In genomic region chr9:99632264-99632663, GRCm38 (mm10) we compare ENCODE assay signal across 8 mouse cellular contexts. TPM values are rescaled to one million over a fixed set of nuclear protein-coding genes. Genes with fewer than 3 reads are reported as not detected.
DNase-seq lines count a peak whose midpoint lies in the region; ATAC-seq and TF ChIP-seq lines count a peak whose summit lies in the region.

No protein-coding gene starts in this region.

- no peak for ATAC-seq in midbrain, embryonic 14.5 days (ENCODE audit: low FRiP score, low TSS enrichment)

- no peak for TF ChIP-seq CTCF in thymus, adult 2 months (IDR thresholded peaks at IDR 0.05; ENCODE audit: borderline replicate concordance, control insufficient read depth, extremely low read depth, insufficient read depth, low read length, poor library complexity)

- peak overlapping the region; percentile 76; the same call in 1 of the 2 replicates for H3K4me3 ChIP-seq in forebrain, embryonic 10.5 days
- H3K4me3 ChIP-seq in midbrain, embryonic 14.5 days (replicated peaks; ENCODE audit: low read depth, low read length): no peak overlapping the region
- H3K4me3 ChIP-seq in thymus, adult 2 months (ENCODE audit: control insufficient read depth, insufficient read depth, low read length): no peak overlapping the region

- intact Hi-C loops in left cerebral cortex, postnatal 4 days (cut with DNase I): no loop called here
- intact Hi-C loops in left cerebral cortex, postnatal 25 days (cut with DNase I): no loop called here

- H3K27me3 ChIP-seq in forebrain, embryonic 10.5 days (ENCODE audit: poor library complexity, severe bottlenecking): no peaks in the 10 kb centered on the region
- H3K27me3 ChIP-seq in midbrain, embryonic 14.5 days (ENCODE audit: control insufficient read depth, insufficient read depth, low read length): no peaks in the 10 kb centered on the region
- peaks cover 3% of the 10 kb centered on the region; the same call in 1 of the 2 replicates for H3K27me3 ChIP-seq in thymus, adult 2 months (ENCODE audit: control insufficient read depth, insufficient read depth, low read length)

- H3K4me1 ChIP-seq in forebrain, embryonic 10.5 days: peaks cover 45% of the 10 kb centered on the region
- peaks cover 22% of the 10 kb centered on the region for H3K4me1 ChIP-seq in midbrain, embryonic 14.5 days (ENCODE audit: control insufficient read depth, insufficient read depth, low read length)
- H3K4me1 ChIP-seq in thymus, adult 2 months (replicated peaks; ENCODE audit: control insufficient read depth, insufficient read depth, low read length): no peaks in the 10 kb centered on the region

- H3K27ac ChIP-seq in forebrain, embryonic 10.5 days: peak overlapping the region; percentile 41; the same call in 1 of the 2 replicates
- H3K27ac ChIP-seq in midbrain, embryonic 14.5 days (replicated peaks; ENCODE audit: low read depth, low read length): peak overlapping the region; percentile 50
- no peak overlapping the region for H3K27ac ChIP-seq in thymus, adult 2 months (ENCODE audit: control insufficient read depth, insufficient read depth, low read length)

- peaks cover 51% of the 10 kb centered on the region for H3K36me3 ChIP-seq in forebrain, embryonic 10.5 days (replicated peaks)
- H3K36me3 ChIP-seq in midbrain, embryonic 14.5 days (ENCODE audit: control insufficient read depth, insufficient read depth, low read length): peaks cover under 1% of the 10 kb centered on the region; the same call in 1 of the 2 replicates
- no peaks in the 10 kb centered on the region for H3K36me3 ChIP-seq in thymus, adult 2 months (ENCODE audit: control insufficient read depth, insufficient read depth, low read length)

- H3K4me2 ChIP-seq in midbrain, embryonic 14.5 days (ENCODE audit: low read length): peak overlapping the region; percentile 31

- no peaks in the 10 kb centered on the region for H3K9me3 ChIP-seq in forebrain, embryonic 10.5 days
- no peaks in the 10 kb centered on the region for H3K9me3 ChIP-seq in midbrain, embryonic 14.5 days (ENCODE audit: control insufficient read depth, low read length)

- WGBS in forebrain, embryonic 10.5 days: 57% methylated on average over 8 of the region's 8 CpGs
- WGBS in midbrain, embryonic 14.5 days: 21% methylated on average over 8 of the region's 8 CpGs
- 85% methylated on average over 8 of the region's 8 CpGs for WGBS in thymus, adult 2 months

- peak; percentile 24 for DNase-seq in left cerebral cortex, postnatal 4 days
- DNase-seq in left cerebral cortex, postnatal 25 days (ENCODE audit: low spot score in 2 of 2): no peak
- DNase-seq in forebrain, embryonic 10.5 days (ENCODE audit: extremely low spot score, low spot score): no peak
- peak; percentile 49 to 53 for DNase-seq in kidney, adult 8-10 months
- DNase-seq in midbrain, embryonic 14.5 days: peak; percentile 55
- DNase-seq in thymus, adult 2 months: no peak
- no peak for DNase-seq in adrenal gland, adult 2 months
- DNase-seq in frontal cortex, postnatal 10 days (ENCODE audit: low spot score in 2 of 2): no peak

- TF ChIP-seq POLR2A in thymus, adult 2 months (IDR thresholded peaks at IDR 0.05; ENCODE audit: control insufficient read depth, extremely low read depth, insufficient read depth, low read length, poor library complexity): no peak

- no peak overlapping the region for H3K9ac ChIP-seq in midbrain, embryonic 14.5 days (replicated peaks; ENCODE audit: low read length)

RNA-seq across cellular contexts. Expression of gene Dzip1l, which starts 3.0 kb away (rescaled TPM):
- total RNA-seq in left cerebral cortex, postnatal 4 days (2021): 10 to 100 TPM; 21.5 to 25.0 TPM
- total RNA-seq in left cerebral cortex, postnatal 25 days (2021): 10 to 100 TPM; 21.2 to 27.7 TPM
- polyA plus RNA-seq in forebrain, embryonic 10.5 days (2016; fragmentation: Nextera tagmentation; extraction: Ambion mirVana): 28.2 and 30.7 TPM in 2 replicates
- 4.8 and 7.9 TPM in 2 replicates for polyA plus RNA-seq in midbrain, embryonic 14.5 days (2014; fragmentation: Nextera tagmentation; extraction: Ambion mirVana)
- polyA plus RNA-seq in thymus, adult 2 months (2012; rRNA removed): 1.3 and 1.4 TPM in 2 replicates
- 1 to 10 TPM; 3.7 to 6.8 TPM for total RNA-seq in adrenal gland, adult 2 months (2021)
- 2.5 and 4.0 TPM in 2 replicates for polyA plus RNA-seq in adrenal gland, adult 2 months (2012; rRNA removed)

RNA-seq across cellular contexts. Expression of gene A4gnt, which starts 20.0 kb away (rescaled TPM):
- not detected for total RNA-seq in left cerebral cortex, postnatal 4 days (2021)
- total RNA-seq in left cerebral cortex, postnatal 25 days (2021): under 1 TPM; 0.23 to 0.32 TPM
- polyA plus RNA-seq in forebrain, embryonic 10.5 days (2016; fragmentation: Nextera tagmentation; extraction: Ambion mirVana): not detected in 2 replicates
- not detected in 2 replicates for polyA plus RNA-seq in midbrain, embryonic 14.5 days (2014; fragmentation: Nextera tagmentation; extraction: Ambion mirVana)
- 0.05 and 0.11 TPM in 2 replicates for polyA plus RNA-seq in thymus, adult 2 months (2012; rRNA removed)
- total RNA-seq in adrenal gland, adult 2 months (2021): not detected
- polyA plus RNA-seq in adrenal gland, adult 2 months (2012; rRNA removed): not detected in 2 replicates

RNA-seq across cellular contexts. Expression of gene Dbr1, which starts 56.7 kb away (rescaled TPM):
- total RNA-seq in left cerebral cortex, postnatal 4 days (2021): 10 to 100 TPM; 16.2 to 18.6 TPM
- total RNA-seq in left cerebral cortex, postnatal 25 days (2021): 10 to 100 TPM; 13.1 to 15.6 TPM
- polyA plus RNA-seq in forebrain, embryonic 10.5 days (2016; fragmentation: Nextera tagmentation; extraction: Ambion mirVana): 49.7 and 52.6 TPM in 2 replicates
- polyA plus RNA-seq in midbrain, embryonic 14.5 days (2014; fragmentation: Nextera tagmentation; extraction: Ambion mirVana): 22.2 and 26.2 TPM in 2 replicates
- polyA plus RNA-seq in thymus, adult 2 months (2012; rRNA removed): 18.6 and 20.4 TPM in 2 replicates
- total RNA-seq in adrenal gland, adult 2 months (2021): 10 to 100 TPM; 12.9 to 13.9 TPM
- 9.9 and 11.9 TPM in 2 replicates for polyA plus RNA-seq in adrenal gland, adult 2 months (2012; rRNA removed)

Comparison
In these comparisons a context has a peak if more than half of its experiments do, and no peak if none do; other contexts are left out.
1. DNase-seq: peak in left cerebral cortex, postnatal 4 days (single experiment), kidney, adult 8-10 months (2 of 2) and midbrain, embryonic 14.5 days (single experiment); none in left cerebral cortex, postnatal 25 days (0 of 2), forebrain, embryonic 10.5 days (single experiment), thymus, adult 2 months (single experiment), adrenal gland, adult 2 months (single experiment) and frontal cortex, postnatal 10 days (0 of 2).